Mouse (Mus musculus) G1E (cell line): Measurements from ENCODE around the gene Gm5105.

ENCODE experiments used
- CTCF ChIP-seq: IDR thresholded peaks from 2 replicates; pipeline ENCODE4 v1.5.1; 2012; ENCODE audit warnings: low read depth, low read length, inconsistent platforms, mixed read lengths
- GATA1 ChIP-seq: IDR thresholded peaks from 2 replicates; pipeline ENCODE4 v1.6.1; 2012; ENCODE audit warnings: borderline replicate concordance, low read length, inconsistent platforms, mixed read lengths
- TAL1 ChIP-seq: conservative IDR thresholded peaks from 2 replicates; pipeline ENCODE4 v1.6.1; 2012; ENCODE audit warnings: low read depth, low read length, inconsistent platforms, mixed read lengths

- TF ChIP-seq CTCF: no peak
- no peak for TF ChIP-seq GATA1
- TF ChIP-seq TAL1: no peak
These were observed 16.7 kb upstream of the Gm5105 start for GRCm38 (mm10) chr3:138083896-138084295.
